Mouse (Mus musculus) hindbrain, embryonic 11.5 days (tissue): ENCODE results near the gene Itgb1bp2. TPM values are rescaled to one million over a fixed set of nuclear protein-coding genes. Genes with fewer than 3 reads are reported as not detected.

Experiments
- ATAC-seq: fragments of 200-750 bp; cut with Nextera tagmentation; 2 replicates; pipeline ENCODE4 v1.8.0; 2017; ENCODE audit warnings: mild to moderate bottlenecking, moderate TSS enrichment, moderate library complexity; ENCODE audit not compliant: low FRiP score
- DNase-seq: peaks from one replicate; pipeline ENCODE4 v3.0.0-alpha.2; 2015; ENCODE audit warnings: low spot score
- H3K27ac ChIP-seq: fragments of 300-500 bp; sonication (generic); 2 replicates; pipeline ENCODE4 v1.5.1; 2014; ENCODE audit warnings: mild to moderate bottlenecking, low read depth, low read length
- H3K27me3 ChIP-seq: fragments of 300-500 bp; sonication (generic); 2 replicates; pipeline ENCODE4 v1.6.1; 2014; ENCODE audit warnings: mild to moderate bottlenecking, low read length, moderate library complexity, mixed read lengths; ENCODE audit not compliant: control insufficient read depth, insufficient read depth
- H3K36me3 ChIP-seq: fragments of 300-500 bp; sonication (generic); 2 replicates; pipeline ENCODE4 v1.6.1; 2014; ENCODE audit warnings: mild to moderate bottlenecking, low read length, moderate library complexity, mixed read lengths; ENCODE audit not compliant: control insufficient read depth, insufficient read depth
- H3K4me1 ChIP-seq: fragments of 300-500 bp; sonication (generic); replicated peaks from 2 replicates; pipeline ENCODE4 v1.6.1; 2014; ENCODE audit warnings: low read length, mixed read lengths; ENCODE audit not compliant: control insufficient read depth, insufficient read depth
- H3K4me2 ChIP-seq: fragments of 300-500 bp; sonication (generic); replicated peaks from 2 replicates; pipeline ENCODE4 v1.6.1; 2014; ENCODE audit warnings: mild to moderate bottlenecking, low read depth, low read length
- H3K4me3 ChIP-seq: fragments of 300-500 bp; sonication (generic); 2 replicates; pipeline ENCODE4 v1.5.1; 2014; ENCODE audit warnings: low read depth, low read length
- H3K9ac ChIP-seq: fragments of 300-500 bp; sonication (generic); 2 replicates; pipeline ENCODE4 v1.6.1; 2014; ENCODE audit warnings: low read depth, low read length
- H3K9me3 ChIP-seq: fragments of 300-500 bp; sonication (generic); 2 replicates; pipeline ENCODE4 v1.6.1; 2016; ENCODE audit warnings: low read length; ENCODE audit not compliant: control insufficient read depth
- WGBS: fragments of 180-500 bp; shearing (Covaris S2); extraction: QIAGEN DNeasy Blood & Tissue Kit; methylation state at CpG from one replicate; pipeline ENCODE4 v1.1.7; 2014; 5-methylcytosine and 5-hydroxymethylcytosine counted together
- polyA plus RNA-seq: library from polyadenylated mRNA; unstranded; fragments of >200 nt; fragmentation: Nextera tagmentation; extraction: Ambion mirVana; gene quantifications from 2 replicates; pipeline ENCODE4 v1.2.1, GENCODE M21; 2014

Gene Itgb1bp2
- polyA plus RNA-seq = 2.8 and 3.9 TPM in 2 replicates

GRCm38 (mm10) chrX:101448886-101449475 is at the start of gene Itgb1bp2:
TSS of gene Itgb1bp2 (plus strand) at chrX:101449088.
- no peaks in the 10 kb centered on the region for H3K27me3 ChIP-seq
- H3K9me3 ChIP-seq = no peaks in the 10 kb centered on the region
- ATAC-seq (no peak), DNase-seq (no peak)
- H3K9ac ChIP-seq = no peak within 1 kb of the TSS
- no peaks in the 10 kb centered on the region for H3K4me1 ChIP-seq
- H3K36me3 ChIP-seq = no peaks in the 10 kb centered on the region
- H3K4me3 ChIP-seq = no peak within 1 kb of the TSS
- H3K4me2 ChIP-seq = no peak within 1 kb of the TSS
- WGBS = 82% methylated on average over 4 of the region's 4 CpGs
- no peak within 1 kb of the TSS for H3K27ac ChIP-seq

DNA sequence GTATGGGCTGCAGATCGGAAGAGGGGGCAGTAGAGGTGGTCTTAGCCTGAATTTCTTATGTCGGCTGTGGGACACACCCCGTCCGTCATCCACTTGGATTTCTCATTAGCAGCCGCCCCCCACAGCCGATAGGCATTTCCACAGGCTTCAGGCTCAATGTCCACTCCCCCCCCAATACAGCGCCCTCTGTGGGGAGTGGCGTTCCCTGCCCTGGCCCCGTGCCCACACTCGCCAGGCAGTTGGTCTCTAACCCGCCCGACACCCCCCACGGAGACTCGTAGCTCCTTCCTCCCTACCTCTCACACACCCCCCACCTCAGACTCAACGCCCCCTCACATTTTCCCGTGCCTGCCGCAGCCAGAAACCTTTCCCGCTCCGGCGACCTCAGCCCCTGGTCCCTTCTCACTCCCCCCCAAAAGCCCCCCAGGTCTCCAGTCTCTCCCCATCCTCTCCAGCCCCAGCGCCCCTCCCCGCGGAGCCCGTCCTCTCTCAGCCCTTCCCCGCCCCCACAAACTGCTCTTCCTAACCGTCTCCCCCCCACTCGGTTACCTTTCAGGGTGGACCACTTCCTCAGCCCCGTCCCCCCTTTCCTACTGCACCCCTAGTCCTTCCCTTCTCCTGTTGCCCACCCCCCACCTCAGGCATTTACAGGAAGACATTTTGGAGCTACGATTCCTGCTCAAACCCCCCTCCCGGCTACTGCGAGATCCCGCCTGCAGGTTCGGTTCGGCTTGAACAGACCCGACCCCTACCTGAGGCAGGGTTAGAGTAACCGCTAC is 29.8 kb upstream of the Itgb1bp2 start:
- DNase-seq = peak; percentile 38
- peak; percentile 37 for ATAC-seq
- peak overlapping the region; percentile 48 for H3K9ac ChIP-seq

DNA sequence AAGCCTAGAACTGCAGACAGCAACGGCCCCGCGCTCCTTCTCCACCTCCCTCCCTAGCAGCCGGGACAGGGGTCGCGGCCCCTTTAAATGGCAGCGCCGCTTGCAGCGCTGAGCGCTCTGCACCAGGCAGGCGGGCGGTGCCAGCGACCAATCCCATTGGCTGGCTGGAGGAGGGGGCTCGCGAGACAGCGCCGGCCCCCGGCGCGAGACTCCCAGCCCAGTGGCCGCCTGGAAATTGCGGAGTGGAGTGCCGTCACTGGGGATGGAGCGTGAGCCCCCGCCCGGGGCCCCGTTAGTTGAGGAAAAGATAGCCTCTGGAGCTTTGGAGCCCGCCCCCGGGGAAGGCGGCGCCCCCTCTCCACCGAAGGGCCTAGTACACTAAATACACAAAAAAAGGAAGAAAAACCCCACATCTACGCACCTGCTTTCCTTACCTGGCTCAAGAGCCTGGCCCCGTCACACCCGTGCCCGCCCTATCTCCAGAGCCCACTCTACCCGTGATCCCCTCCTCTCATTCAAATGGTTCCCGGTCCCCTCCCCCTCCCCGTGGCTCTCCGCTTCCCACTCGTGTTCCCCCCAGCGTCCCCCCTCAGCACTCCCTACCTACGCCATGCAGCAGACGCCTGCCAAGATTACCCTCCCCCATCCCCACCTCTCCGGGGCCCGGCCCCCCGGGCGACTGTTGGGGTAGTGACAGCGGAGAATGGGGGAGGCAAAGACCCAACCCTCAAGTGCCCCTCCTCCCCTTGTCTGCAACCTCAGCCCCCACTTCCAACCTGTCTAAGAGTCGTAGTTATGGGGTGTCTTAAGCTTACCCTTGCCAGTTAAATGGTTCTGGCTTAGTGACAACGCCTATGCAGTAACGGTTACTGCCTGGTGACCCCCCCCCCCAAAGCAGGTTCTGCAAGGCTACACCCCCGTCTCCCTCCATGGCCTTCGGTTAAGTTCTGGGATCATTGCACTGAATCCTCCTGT is 28.9 kb upstream of the Itgb1bp2 start:
- no peaks in the 10 kb centered on the region for H3K36me3 ChIP-seq
- ATAC-seq = peak; percentile 96
- no peaks in the 10 kb centered on the region for H3K27me3 ChIP-seq
- 15% methylated on average over 47 of the region's 54 CpGs for WGBS
- H3K4me2 ChIP-seq = peak overlapping the region; percentile 46
- H3K9ac ChIP-seq = peak overlapping the region; percentile 56
- H3K9me3 ChIP-seq = no peaks in the 10 kb centered on the region
- peak overlapping the region; percentile 39; the same call in 1 of the 2 replicates for H3K27ac ChIP-seq
- peak overlapping the region; percentile 41 for H3K4me3 ChIP-seq
- peak; percentile 85 for DNase-seq
- peaks cover 4% of the 10 kb centered on the region; the same call in 1 of the 2 replicates for H3K4me1 ChIP-seq

More for the DNA sequence above, 29.8 kb upstream of the Itgb1bp2 start:
- H3K4me3 ChIP-seq = peak overlapping the region; percentile 41
- H3K27ac ChIP-seq = no peak overlapping the region
- no peaks in the 10 kb centered on the region for H3K36me3 ChIP-seq
- no peaks in the 10 kb centered on the region for H3K27me3 ChIP-seq
- H3K9me3 ChIP-seq = no peaks in the 10 kb centered on the region
- peaks cover 4% of the 10 kb centered on the region; the same call in 1 of the 2 replicates for H3K4me1 ChIP-seq
- peak overlapping the region; percentile 46 for H3K4me2 ChIP-seq
- WGBS = 18% methylated on average over 26 of the region's 36 CpGs

DNA sequence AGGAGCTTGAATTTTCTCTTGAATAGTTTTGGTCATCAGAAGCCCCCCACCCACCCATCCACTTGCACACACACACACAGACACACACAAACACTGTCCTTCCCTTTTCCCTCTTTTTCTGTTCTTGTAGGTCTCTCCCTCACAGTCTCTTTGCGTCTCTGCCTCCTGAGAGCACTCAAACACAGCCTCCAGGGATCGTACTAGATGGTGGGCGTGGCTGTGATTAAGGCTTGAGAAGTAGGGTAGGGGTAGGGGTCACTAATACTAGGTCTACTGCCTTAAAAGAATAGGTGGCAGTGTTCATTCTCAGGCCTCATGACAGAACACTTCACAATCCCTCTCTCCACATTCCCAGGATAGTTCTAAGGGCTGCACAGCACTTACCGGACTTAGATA is 28.2 kb upstream of the Itgb1bp2 start, which contains the start of gene Zmym3:
Gene Zmym3, minus strand, starts transcription at position 150 of the 396 bp plus-strand sequence.
- Histone ChIP-seq H3K9ac (peak within 1 kb of the TSS; percentile 56), H3K4me3 (peak within 1 kb of the TSS; percentile 41), H3K4me2 (peak within 1 kb of the TSS; percentile 43), H3K4me1 (peaks cover 4% of the 10 kb centered on the region; the same call in 1 of the 2 replicates), H3K27me3 (no peaks in the 10 kb centered on the region), H3K27ac (peak within 1 kb of the TSS; percentile 39; the same call in 1 of the 2 replicates), H3K9me3 (no peaks in the 10 kb centered on the region), H3K36me3 (no peaks in the 10 kb centered on the region)
- WGBS = 18% methylated on average over 4 of the region's 4 CpGs
- DNase-seq = peak; percentile 13
- ATAC-seq = no peak

- no peaks in the 10 kb centered on the region for H3K36me3 ChIP-seq
- H3K4me3 ChIP-seq = no peak overlapping the region
- WGBS = 76% methylated on average over 2 of the region's 2 CpGs
- peaks cover 2% of the 10 kb centered on the region; the same call in 1 of the 2 replicates for H3K4me1 ChIP-seq
- H3K27me3 ChIP-seq = no peaks in the 10 kb centered on the region
- no peak overlapping the region for H3K9ac ChIP-seq
- no peak overlapping the region for H3K4me2 ChIP-seq
- DNase-seq = no peak
- ATAC-seq = no peak
- no peak overlapping the region for H3K27ac ChIP-seq
- H3K9me3 ChIP-seq = no peaks in the 10 kb centered on the region
These were observed 25.4 kb upstream of the Itgb1bp2 start for GRCm38 (mm10) chrX:101423462-101423861.

GRCm38 (mm10) chrX:101427774-101428173 is 21.1 kb upstream of the Itgb1bp2 start:
- Histone ChIP-seq H3K27me3 (no peaks in the 10 kb centered on the region), H3K4me3 (no peak overlapping the region), H3K27ac (no peak overlapping the region), H3K9ac (no peak overlapping the region), H3K4me1 (no peaks in the 10 kb centered on the region), H3K9me3 (no peaks in the 10 kb centered on the region), H3K36me3 (no peaks in the 10 kb centered on the region), H3K4me2 (no peak overlapping the region)
- WGBS = 4% methylated on average over 1 of the region's 1 CpGs
- DNase-seq (peak; percentile 25), ATAC-seq (no peak)

DNA sequence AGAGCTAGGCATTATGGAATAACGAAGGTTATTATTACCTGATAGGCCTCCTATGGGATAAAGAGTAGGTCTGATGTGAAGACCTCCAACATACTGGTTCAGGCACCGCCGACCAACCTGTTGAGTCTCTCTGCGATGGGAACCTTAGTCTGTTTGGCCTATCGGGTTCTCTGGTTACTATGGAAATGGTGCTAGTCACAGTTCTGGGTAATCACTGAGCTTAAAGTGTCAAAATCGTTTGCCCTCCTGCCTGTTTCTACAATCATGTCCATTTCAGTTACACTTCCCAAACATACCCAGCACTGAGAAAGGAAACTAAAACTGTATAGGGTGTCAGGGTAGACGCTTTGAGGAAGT is 20.1 kb upstream of the Itgb1bp2 start:
- H3K36me3 ChIP-seq = no peaks in the 10 kb centered on the region
- H3K9me3 ChIP-seq = no peaks in the 10 kb centered on the region
- peak overlapping the region; percentile 64 for H3K27ac ChIP-seq
- 0 out of 2 replicates have a peak, but pooled peaks cover 2% of the 10 kb centered on the region for H3K27me3 ChIP-seq
- no peak overlapping the region; the same call in 1 of the 2 replicates for H3K9ac ChIP-seq
- no peak; the same call in 1 of the 2 replicates for ATAC-seq
- no peaks in the 10 kb centered on the region for H3K4me1 ChIP-seq
- WGBS = 31% methylated on average over 7 of the region's 7 CpGs
- peak overlapping the region; percentile 32 for H3K4me2 ChIP-seq
- DNase-seq = no peak
- peak overlapping the region; percentile 22 for H3K4me3 ChIP-seq
